Mouse (Mus musculus): ENCODE data around the gene 2200002J24Rik. TPM values are rescaled to one million over a fixed set of nuclear protein-coding genes. Genes with fewer than 3 reads are reported as not detected.
"Not testable (repeated sequence)": the region's sequence is repeated elsewhere in the genome, so short reads cannot be mapped to it uniquely, and the experiment has no call there.

Gene 2200002J24Rik
- total RNA-seq, 4 experiments from 2014 or later: not detected

- no peak for DNase-seq (ENCODE audit: low spot score in 2 of 2)
These were observed 30.1 kb downstream of the 2200002J24Rik start for GRCm38 (mm10) chr7:30728739-30729395.

- DNase-seq (ENCODE audit: low spot score in 2 of 2): peak; percentile 91 to 92
These were observed 30.8 kb downstream of the 2200002J24Rik start, which contains the start of gene Tmem147 for GRCm38 (mm10) chr7:30729396-30730063. Tmem147 (minus strand) TSS chr7:30729540.

- not testable (repeated sequence) for DNase-seq (ENCODE audit: low spot score in 2 of 2)
These were observed 31.5 kb downstream of the 2200002J24Rik start for GRCm38 (mm10) chr7:30730064-30730722.

GRCm38 (mm10) chr7:30736211-30736610, 37.5 kb downstream of the 2200002J24Rik start:
- DNase-seq (ENCODE audit: low spot score in 2 of 2): no peak

- not testable (repeated sequence) for DNase-seq (ENCODE audit: low spot score in 2 of 2)
These were observed 43.8 kb downstream of the 2200002J24Rik start for GRCm38 (mm10) chr7:30742570-30742969.

- DNase-seq (ENCODE audit: low spot score in 2 of 2): not testable (repeated sequence)
These were observed 44.9 kb downstream of the 2200002J24Rik start, which contains the start of gene Gapdhs for GRCm38 (mm10) chr7:30743617-30744016. Gapdhs (minus strand) TSS chr7:30743681.

- no peak for DNase-seq (ENCODE audit: low spot score in 2 of 2)
These were observed 45.4 kb downstream of the 2200002J24Rik start for GRCm38 (mm10) chr7:30744022-30744598.

- DNase-seq (ENCODE audit: low spot score in 2 of 2): no peak
These were observed 48.9 kb downstream of the 2200002J24Rik start for GRCm38 (mm10) chr7:30747525-30748204.

Other genes with a start within 250 kb of the 2200002J24Rik start
- gene Kirrel2, start 241.2 kb upstream of the 2200002J24Rik start, total RNA-seq (2022): not detected
- gene Nphs1, start 240.6 kb upstream of the 2200002J24Rik start, total RNA-seq (2022): not detected
- gene Prodh2, start 205.3 kb upstream of the 2200002J24Rik start, total RNA-seq (2022): not detected
- under 1 TPM; 0.09 to 0.72 (median 0.27) TPM for gene Arhgap33, start 163.9 kb upstream of the 2200002J24Rik start, total RNA-seq (2022)
- 1,000 to 10,000 TPM in 3 of 4 experiments, 100 to 1,000 TPM in 1; 959 to 1,157 (median 1,030) TPM for gene Hspb6, start 146.7 kb upstream of the 2200002J24Rik start, total RNA-seq (2022)
- 1 to 10 TPM; 2.6 to 6.2 (median 3.7) TPM for gene Proser3, start 146.6 kb upstream of the 2200002J24Rik start, total RNA-seq (2022)
- 10 to 100 TPM in 3 of 4 experiments, 1 to 10 TPM in 1; 8.1 to 12.4 (median 11.0) TPM for gene Lin37, start 139.1 kb upstream of the 2200002J24Rik start, total RNA-seq (2022)
- gene U2af1l4, start 135.6 kb upstream of the 2200002J24Rik start, total RNA-seq (2022): 10 to 100 TPM; 53.4 to 57.5 (median 56.9) TPM
- gene Gm49396, start 135.6 kb upstream of the 2200002J24Rik start, total RNA-seq (2022): 1 to 10 TPM in 3 of 4 experiments, under 1 TPM in 1; 0.56 to 1.9 (median 1.5) TPM
- 100 to 1,000 TPM; 140 to 149 (median 146) TPM for gene Psenen, start 135.3 kb upstream of the 2200002J24Rik start, total RNA-seq (2022)
- under 1 TPM; 0.31 to 0.85 (median 0.65) TPM for gene Igflr1, start 133.5 kb upstream of the 2200002J24Rik start, total RNA-seq (2022)
- 10 to 100 TPM; 10.9 to 15.2 (median 13.0) TPM for gene Kmt2b, start 110.2 kb upstream of the 2200002J24Rik start, total RNA-seq (2022)
- gene Zbtb32, start 100.0 kb upstream of the 2200002J24Rik start, total RNA-seq (2022): not detected
- gene Upk1a, start 86.1 kb upstream of the 2200002J24Rik start, total RNA-seq (2022): under 1 TPM in 1 of 4 experiments, not detected in 3; 0.20 TPM
- 1,000 to 10,000 TPM; 1,165 to 1,556 (median 1,355) TPM for gene Cox6b1, start 72.8 kb upstream of the 2200002J24Rik start, total RNA-seq (2022)
- gene Etv2, start 63.1 kb upstream of the 2200002J24Rik start, total RNA-seq (2022): not detected
- gene Rbm42, start 48.6 kb upstream of the 2200002J24Rik start, total RNA-seq (2022): 10 to 100 TPM; 35.6 to 41.1 (median 38.5) TPM
- gene Haus5, start 33.9 kb upstream of the 2200002J24Rik start, total RNA-seq (2022): 1 to 10 TPM; 2.0 to 4.3 (median 4.0) TPM
- gene Pmis2, start 27.3 kb upstream of the 2200002J24Rik start, total RNA-seq (2022): 1 to 10 TPM; 1.9 to 3.4 (median 2.9) TPM
- gene Atp4a, start 13.3 kb downstream of the 2200002J24Rik start, total RNA-seq (2022): 1 to 10 TPM in 1 of 4 experiments, under 1 TPM in 1, not detected in 2; 0.31 to 1.4 TPM
- gene Tmem147, start 30.6 kb downstream of the 2200002J24Rik start, total RNA-seq (2022): 100 to 1,000 TPM; 215 to 260 (median 249) TPM
- not detected for gene Gapdhs, start 44.8 kb downstream of the 2200002J24Rik start, total RNA-seq (2022)
- 1 to 10 TPM in 2 of 4 experiments, under 1 TPM in 2; 0.53 to 2.0 (median 1.4) TPM for gene Sbsn, start 52.5 kb downstream of the 2200002J24Rik start, total RNA-seq (2022)
- gene Dmkn, start 64.8 kb downstream of the 2200002J24Rik start, total RNA-seq (2022): 1 to 10 TPM in 1 of 4 experiments, under 1 TPM in 1, not detected in 2; 0.48 to 1.0 TPM
- gene Krtdap, start 89.0 kb downstream of the 2200002J24Rik start, total RNA-seq (2022): 1 to 10 TPM in 3 of 4 experiments, not detected in 1; 1.7 to 3.5 (median 2.0) TPM
- gene Ffar2, start 124.8 kb downstream of the 2200002J24Rik start, total RNA-seq (2022): 1 to 10 TPM in 2 of 4 experiments, under 1 TPM in 1, not detected in 1; 0.21 to 1.2 (median 1.2) TPM
- gene Ffar3, start 157.3 kb downstream of the 2200002J24Rik start, total RNA-seq (2022): not detected
- not detected for gene Ffar1, start 162.6 kb downstream of the 2200002J24Rik start, total RNA-seq (2022)
- not detected for gene Cd22, start 181.4 kb downstream of the 2200002J24Rik start, total RNA-seq (2022)
- gene Mag, start 215.9 kb downstream of the 2200002J24Rik start, total RNA-seq (2022): under 1 TPM in 3 of 4 experiments, not detected in 1; 0.47 to 0.65 (median 0.56) TPM
- gene Hamp2, start 225.8 kb downstream of the 2200002J24Rik start, total RNA-seq (2022): not detected
- under 1 TPM in 1 of 4 experiments, not detected in 3; 0.86 TPM for gene Hamp, start 245.1 kb downstream of the 2200002J24Rik start, total RNA-seq (2022)

All from gastrocnemius, adult 8-10 months (tissue).